Mouse (Mus musculus): ENCODE results near the gene Tmcc2.

Gene Tmcc2

GRCm38 (mm10) chr1:132311174-132311859 lies 79.8 kb downstream of the Tmcc2 start:
- no peak for DNase-seq

- no peak for DNase-seq
Measured at GRCm38 (mm10) chr1:132310754-132311153, 80.3 kb downstream of the Tmcc2 start.

DNA sequence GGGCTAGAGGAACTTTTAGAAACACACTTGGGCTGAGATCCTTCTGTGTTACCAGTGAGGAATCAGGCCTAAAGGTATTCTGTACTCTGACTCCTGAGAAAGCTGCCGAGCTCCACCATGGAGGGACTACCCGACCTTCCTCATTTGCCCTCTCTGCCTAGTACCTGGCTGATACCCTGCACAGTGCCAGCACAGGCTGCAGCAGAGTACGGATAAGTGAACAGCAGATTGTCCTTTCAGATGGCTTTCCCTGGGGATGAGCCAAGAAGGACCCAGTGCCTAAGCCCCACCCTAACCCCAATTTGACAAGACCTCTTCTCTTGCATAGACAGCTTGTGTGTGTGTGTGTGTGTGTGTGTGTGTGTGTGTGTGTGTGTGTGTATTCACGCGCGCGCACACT lies 82.4 kb downstream of the Tmcc2 start:
- no peak for DNase-seq

- no peak for DNase-seq
Measured at GRCm38 (mm10) chr1:132307962-132308361, 83.1 kb downstream of the Tmcc2 start.

GRCm38 (mm10) chr1:132306808-132307207 lies 84.3 kb downstream of the Tmcc2 start:
- DNase-seq, result no peak

Data from retina, postnatal 1 day (tissue).